Mouse (Mus musculus) gastrocnemius, adult 2 months (tissue): ENCODE measurements around the gene Scgb2b3. TPM values are rescaled to one million over a fixed set of nuclear protein-coding genes. Genes with fewer than 3 reads are reported as not detected.

Experiments used
- DNase-seq: peaks from one replicate; pipeline ENCODE4 v3.0.0; 2022
- H3K27ac ChIP-seq: fragments of 200-600 bp; 2 replicates; pipeline ENCODE4 v1.8.1; 2022; ENCODE audit warnings: mild to moderate bottlenecking
- H3K4me3 ChIP-seq: fragments of 200-600 bp; 2 replicates; pipeline ENCODE4 v1.8.1; 2022; ENCODE audit warnings: mild to moderate bottlenecking, moderate library complexity
- CTCF ChIP-seq: fragments of 200-600 bp; IDR thresholded peaks from 2 replicates; pipeline ENCODE4 v1.8.1; 2022; ENCODE audit warnings: antibody characterized with exemption, mild to moderate bottlenecking, moderate library complexity
- intact Hi-C: fragments of 180-260 bp; cut with DNase I; formaldehyde crosslinking; loops from one replicate; pipeline ENCODE4 v1.15.1; 2025
- long read RNA-seq, 2 experiments: library from polyadenylated mRNA; stranded (forward); transcript quantifications; one replicate each; pipeline ENCODE4 v2.0.0; 2021
- total RNA-seq, 2 experiments: library from RNA; stranded (reverse); gene quantifications; 2 replicates each; pipeline ENCODE4 v1.2.3; 2021

Gene Scgb2b3
- not detected for total RNA-seq
- long read RNA-seq, experiment 1: 0 reads
- long read RNA-seq, experiment 2: 0 reads

DNA sequence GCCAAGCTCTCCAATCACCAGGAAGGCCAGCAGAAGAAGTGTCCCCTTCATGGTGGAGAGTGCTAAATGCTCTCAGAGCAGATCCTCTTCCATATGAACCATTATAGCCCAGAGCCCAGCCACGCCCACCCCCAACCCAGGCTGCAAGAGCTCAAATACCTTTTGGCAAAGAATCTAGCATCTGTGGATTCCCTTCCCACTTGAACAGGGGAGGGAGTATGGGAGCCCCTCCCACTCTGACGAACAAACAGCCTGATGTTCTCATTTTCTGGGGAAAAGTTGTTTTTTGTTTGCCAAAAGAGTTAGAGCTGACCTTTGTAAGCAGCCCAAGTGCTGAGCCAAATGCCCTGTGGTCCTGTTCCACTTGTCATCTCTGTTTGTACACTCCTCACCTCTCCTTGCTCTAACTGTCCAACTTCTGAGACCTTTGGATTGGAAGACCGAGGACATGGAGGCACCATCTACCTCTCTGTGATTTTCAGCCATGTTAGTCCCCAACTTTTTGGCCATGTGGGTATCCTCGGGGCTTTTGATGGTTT, at the start of gene Scgb2b3:
Gene Scgb2b3 (minus strand): TSS at position 51 of the 539 bp plus-strand sequence.
- no peak for TF ChIP-seq CTCF
- intact Hi-C loops: no loop called here
- Histone ChIP-seq H3K4me3 (no peak within 1 kb of the TSS), H3K27ac (no peak within 1 kb of the TSS)
- no peak for DNase-seq

DNA sequence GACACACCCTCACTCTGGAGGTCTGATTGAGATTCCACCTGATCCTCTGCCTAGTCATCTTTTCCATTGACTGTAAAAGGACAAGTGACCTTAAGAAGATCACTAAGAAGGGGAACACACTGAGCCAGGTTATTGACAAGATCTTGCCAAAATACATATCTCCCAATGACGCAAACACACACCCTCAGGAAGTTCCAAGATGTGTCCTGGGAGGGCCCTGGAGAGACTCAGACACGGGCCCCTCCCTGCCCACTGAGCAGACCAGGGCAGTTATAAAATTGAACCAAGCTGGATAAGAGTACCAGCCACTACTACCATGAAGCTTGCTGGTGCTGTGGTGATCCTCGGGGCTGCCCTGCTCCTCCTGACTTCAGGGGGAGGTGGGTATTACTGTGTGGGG, 13.4 kb upstream of the Scgb2b3 start, which contains the start of gene Scgb1b3:
Gene Scgb1b3 (plus strand): TSS at position 301 of the 400 bp plus-strand sequence.
- intact Hi-C loops: no loop called here
- Histone ChIP-seq H3K4me3 (no peak within 1 kb of the TSS), H3K27ac (no peak within 1 kb of the TSS)
- no peak for TF ChIP-seq CTCF
- DNase-seq: no peak

Other genes with a start within 250 kb of the Scgb2b3 start
- 10 to 100 TPM; 14.0 to 15.9 TPM for gene Hpn, start 246.8 kb downstream of the Scgb2b3 start, total RNA-seq
- 100 to 1,000 TPM; 748 to 815 TPM for gene Scn1b, start 235.1 kb downstream of the Scgb2b3 start, total RNA-seq
- 10 to 100 TPM; 47.2 to 61.7 TPM for gene Gramd1a, start 206.2 kb downstream of the Scgb2b3 start, total RNA-seq
- not detected for gene Scgb2b2, start 71.6 kb downstream of the Scgb2b3 start, total RNA-seq
- gene Scgb1b2, start 70.3 kb downstream of the Scgb2b3 start, total RNA-seq: not detected
- not detected for gene Scgb1b3, start 13.5 kb upstream of the Scgb2b3 start, total RNA-seq